Comparison of ENCODE assay signal across 15 mouse cellular contexts in the genomic region with DNA sequence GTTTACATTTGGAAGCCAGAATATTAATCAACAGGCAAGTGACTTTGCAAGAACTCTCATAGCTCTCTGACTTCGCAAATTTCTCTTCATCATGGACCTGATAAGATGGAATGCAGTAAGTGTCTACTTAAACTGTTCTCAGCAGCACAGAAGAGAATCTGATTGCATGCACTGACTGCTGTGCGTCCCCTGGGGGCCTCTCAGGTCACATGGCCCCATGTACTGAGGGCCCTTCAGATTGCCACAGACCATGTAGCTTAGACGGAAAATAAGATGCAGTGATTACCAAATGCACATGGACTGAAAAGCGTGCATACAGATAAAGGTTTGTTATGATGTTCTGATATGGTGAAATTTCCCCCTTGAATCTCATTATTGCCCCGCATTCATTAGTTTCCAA.
"Had no signal": no experiment of that assay in that cellular context is flagged by ENCODE, and none has a peak within 500 bp of the region (broad histone marks: within the 10 kb centered on the region; RNA-seq: fewer than 3 reads in every experiment).

No protein-coding gene starts in this region.

- H3K9me3 ChIP-seq: neural tube, embryonic 13.5 days; neural tube, embryonic 15.5 days; stomach, embryonic 15.5 days had no signal

- H3K27ac ChIP-seq: neural tube, embryonic 13.5 days; neural tube, embryonic 15.5 days; stomach, embryonic 15.5 days; stomach, postnatal 0 days had no signal

- H3K4me1 ChIP-seq: neural tube, embryonic 13.5 days; neural tube, embryonic 15.5 days; stomach, embryonic 15.5 days had no signal

- H3K27me3 ChIP-seq: neural tube, embryonic 13.5 days; stomach, embryonic 15.5 days had no signal

- H3K4me3 ChIP-seq: neural tube, embryonic 13.5 days; neural tube, embryonic 15.5 days; stomach, embryonic 15.5 days had no signal

- H3K9ac ChIP-seq: neural tube, embryonic 13.5 days; neural tube, embryonic 15.5 days; stomach, embryonic 15.5 days had no signal

- H3K36me3 ChIP-seq: neural tube, embryonic 13.5 days; neural tube, embryonic 15.5 days; stomach, embryonic 15.5 days had no signal

- DNase-seq: right cerebral cortex, adult 18-20 months; right cerebral cortex, postnatal 14 days; right cerebral cortex, postnatal 25 days; right cerebral cortex, postnatal 4 days; spleen, adult 18-20 months; thymus, adult 18-20 months; thymus, adult 2 months; thymus, postnatal 14 days; thymus, postnatal 25 days; thymus, postnatal 36 days; thymus, postnatal 4 days had no signal

- H3K4me2 ChIP-seq: neural tube, embryonic 13.5 days; neural tube, embryonic 15.5 days; stomach, embryonic 15.5 days had no signal
